Mouse (Mus musculus) adrenal gland, postnatal 10 days (tissue): ENCODE data around the gene Mettl14. TPM values are rescaled to one million over a fixed set of nuclear protein-coding genes. Genes with fewer than 3 reads are reported as not detected.

Experiments used
- DNase-seq: peaks from one replicate; pipeline ENCODE4 v3.0.0; 2021; ENCODE audit warnings: mixed read lengths
- total RNA-seq, 2 experiments: library from RNA; stranded (reverse); gene quantifications; 2 replicates each; pipeline ENCODE4 v1.2.3; 2021

Gene Mettl14
- total RNA-seq, 2 experiments from 2014 or later = 13.9 to 15.1 TPM

DNA sequence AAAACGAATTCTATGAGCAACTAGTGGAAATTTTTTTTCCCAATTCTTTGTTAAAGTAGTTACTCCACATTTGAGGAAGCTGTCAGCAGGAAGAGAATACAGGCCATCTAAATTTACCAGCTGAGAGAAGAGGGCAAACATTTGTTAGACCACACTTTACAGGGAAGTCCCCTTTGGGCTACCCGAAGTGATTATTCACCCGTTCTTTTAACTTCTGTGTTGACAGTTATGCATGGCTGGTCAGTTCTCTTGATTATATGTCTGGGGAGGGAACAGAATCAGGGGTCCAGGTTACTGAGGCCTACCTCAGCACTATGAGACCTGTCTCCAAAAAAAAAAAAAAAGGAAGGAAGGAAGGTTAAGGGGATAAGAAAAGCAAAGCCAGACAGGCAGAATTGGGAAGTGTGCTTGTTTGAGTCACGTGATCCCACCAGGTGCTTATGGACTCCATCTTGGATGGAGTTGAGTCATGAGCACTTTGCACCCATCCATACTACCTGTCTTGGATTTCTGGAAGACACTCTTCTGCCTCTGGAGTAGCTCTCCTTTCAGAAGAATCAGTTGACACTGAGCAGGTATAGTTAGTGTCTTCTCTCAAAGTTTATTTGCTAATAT is 29.4 kb downstream of the Mettl14 start:
- no peak for DNase-seq

DNA sequence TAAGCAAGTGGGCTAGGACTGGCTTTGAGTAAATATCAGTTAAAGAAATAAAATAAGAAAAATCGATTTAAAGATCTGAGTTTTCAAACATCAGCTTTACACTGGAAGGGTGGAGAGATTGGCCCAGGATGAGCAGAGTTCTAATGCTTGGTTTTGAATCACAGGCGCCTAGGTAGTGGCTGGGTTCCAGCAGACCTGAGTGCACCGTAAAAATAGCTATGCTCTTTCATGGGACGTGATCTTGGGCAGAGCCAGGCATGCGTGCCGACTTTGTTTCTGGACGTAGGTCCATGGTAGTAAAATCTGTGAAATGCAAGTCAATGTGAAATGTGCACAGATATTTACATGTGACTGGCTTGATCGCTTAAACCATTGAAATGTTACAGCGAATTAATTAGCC is 31.5 kb downstream of the Mettl14 start:
- DNase-seq = no peak

GRCm38 (mm10) chr3:123353661-123354060 is 32.2 kb downstream of the Mettl14 start:
- no peak for DNase-seq

GRCm38 (mm10) chr3:123353183-123353582 is 32.7 kb downstream of the Mettl14 start:
- peak; percentile 45 for DNase-seq

- no peak for DNase-seq
Observed at GRCm38 (mm10) chr3:123351519-123351918, 34.4 kb downstream of the Mettl14 start.

- DNase-seq = no peak
Observed at GRCm38 (mm10) chr3:123350602-123351001, 35.3 kb downstream of the Mettl14 start.

DNA sequence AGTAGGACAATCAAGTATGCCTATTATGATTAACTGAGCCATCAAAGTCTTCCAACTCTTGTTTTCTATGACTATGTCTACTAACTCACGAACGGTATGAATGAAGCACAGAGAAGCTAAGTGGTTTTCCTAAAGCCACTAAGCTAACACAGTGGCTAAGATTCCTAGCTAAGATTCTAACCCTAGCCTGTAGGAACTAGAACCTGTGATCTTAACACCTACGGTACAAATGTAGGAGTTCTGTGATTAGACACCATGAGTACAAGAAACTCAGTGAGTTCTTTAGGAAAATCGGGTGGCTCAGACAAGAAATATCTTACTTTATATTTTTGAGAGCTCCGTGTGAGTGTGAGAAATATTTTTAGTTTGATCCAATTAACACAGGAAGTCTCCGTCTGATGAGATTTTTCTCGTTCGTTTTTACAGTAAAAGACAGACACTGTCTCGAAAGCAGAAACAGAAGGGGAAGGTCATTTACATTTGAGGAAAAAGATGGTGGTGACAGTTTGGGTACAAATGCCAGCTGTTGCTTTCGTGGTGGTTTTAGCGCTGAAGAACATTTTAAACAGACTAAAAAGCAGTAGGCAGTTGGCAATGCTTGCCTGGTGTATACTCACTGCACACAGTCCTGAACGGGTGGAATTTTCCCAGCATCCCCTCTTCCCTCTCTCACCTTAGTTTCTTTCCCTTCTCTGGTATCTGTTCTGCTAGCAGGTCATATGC is 37.7 kb downstream of the Mettl14 start:
- no peak for DNase-seq

DNA sequence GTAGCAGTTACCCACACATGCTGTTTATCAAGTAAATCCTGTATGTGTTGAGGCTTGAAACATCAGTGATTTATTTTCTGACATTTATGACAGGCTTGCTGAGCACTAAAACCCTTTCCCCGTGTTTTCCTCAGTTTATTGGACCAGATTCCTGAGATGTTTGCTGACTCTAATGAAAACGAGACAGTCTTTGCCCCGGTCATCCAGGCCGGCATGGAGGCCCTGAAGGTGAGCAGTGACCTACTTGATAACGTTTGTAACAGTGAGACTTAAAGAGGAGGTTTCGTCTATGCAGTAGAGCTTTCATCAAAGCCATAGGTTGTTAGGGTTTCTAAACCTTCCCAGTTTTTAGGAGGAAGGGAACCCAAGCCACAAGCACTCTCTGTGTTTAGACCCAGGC is 42.2 kb downstream of the Mettl14 start:
- DNase-seq = no peak

DNA sequence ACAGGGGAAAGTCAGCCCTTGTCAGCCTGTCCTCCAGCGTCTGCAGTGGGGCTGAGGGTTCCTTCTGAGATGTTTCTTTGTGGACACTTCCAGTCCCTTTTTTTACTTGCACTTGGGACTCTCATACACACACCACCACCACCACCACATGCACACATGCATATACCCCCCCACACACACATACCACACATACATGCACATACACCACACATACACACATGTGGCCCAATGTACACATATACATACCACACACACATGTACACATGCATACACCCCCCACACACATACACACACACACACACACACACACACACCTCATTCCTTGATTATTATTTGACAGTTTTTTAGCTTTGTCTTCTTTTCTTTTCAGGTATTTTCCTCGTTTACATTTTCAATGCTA is 44.9 kb downstream of the Mettl14 start:
- DNase-seq = no peak

DNA sequence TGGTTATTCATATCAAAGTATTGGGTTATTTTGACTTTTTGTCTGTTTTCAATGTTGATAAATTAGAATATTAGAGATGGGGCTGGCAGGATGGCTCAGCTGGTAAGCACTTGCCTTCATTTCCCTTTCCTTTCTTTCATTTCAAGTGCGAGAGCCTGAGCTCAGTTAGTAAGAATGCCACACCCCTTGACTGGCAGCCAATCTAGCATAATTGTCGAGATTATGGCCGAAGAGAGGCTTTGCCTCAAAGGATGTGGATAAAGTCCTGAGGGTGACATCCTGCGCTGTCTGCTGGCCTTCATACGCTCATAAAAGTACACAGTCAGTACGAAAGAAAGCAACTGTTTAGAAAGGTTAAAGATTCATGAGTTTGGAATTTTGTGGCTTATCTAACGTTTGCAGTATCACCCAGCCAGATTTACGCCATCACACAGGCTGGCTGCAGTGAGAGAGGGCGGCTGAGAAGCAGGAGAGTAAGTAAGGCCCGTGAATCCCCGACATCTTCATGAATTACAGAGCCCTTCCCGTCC is 47.2 kb downstream of the Mettl14 start:
- DNase-seq = no peak

- DNase-seq = no peak
Observed at GRCm38 (mm10) chr3:123337853-123338252, 48.1 kb downstream of the Mettl14 start.

DNA sequence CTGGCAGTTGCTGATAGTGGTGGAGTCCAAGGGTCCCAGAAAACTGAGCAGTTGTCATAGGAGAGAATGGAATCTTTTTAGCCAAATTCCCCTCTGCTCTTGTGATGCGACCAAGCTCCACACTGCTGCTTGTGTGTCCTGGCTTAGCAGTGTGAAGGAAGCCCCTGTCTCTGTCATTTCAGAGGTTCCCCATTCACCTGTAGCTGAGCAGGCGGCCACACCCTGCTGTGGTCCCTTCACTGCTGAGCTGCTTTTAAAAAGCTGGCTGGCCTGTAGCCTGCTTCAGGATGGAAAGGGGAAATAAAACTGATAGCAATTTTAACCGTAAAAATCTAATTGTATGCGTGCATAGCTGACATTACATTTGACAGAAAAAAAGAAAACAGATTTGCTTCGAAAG is 49.0 kb downstream of the Mettl14 start:
- DNase-seq = no peak

DNA sequence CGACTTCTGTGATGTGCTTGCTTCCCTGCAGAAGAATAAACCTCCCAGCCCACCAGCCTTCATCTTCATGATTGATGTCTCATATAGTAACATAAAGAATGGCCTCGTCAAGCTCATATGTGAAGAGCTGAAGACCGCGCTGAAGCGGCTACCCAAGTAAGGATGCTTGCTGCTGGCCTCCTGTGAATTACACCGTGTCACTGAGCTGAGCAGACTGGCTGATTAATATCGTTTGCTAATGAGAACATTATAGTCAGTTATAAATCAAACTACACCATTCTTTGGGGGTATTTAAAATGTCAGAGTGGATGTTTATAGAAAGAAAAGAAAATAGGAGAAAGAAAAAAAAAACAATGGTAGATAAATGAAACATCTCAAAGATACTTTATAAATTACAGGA is 49.5 kb downstream of the Mettl14 start:
- no peak for DNase-seq

DNA sequence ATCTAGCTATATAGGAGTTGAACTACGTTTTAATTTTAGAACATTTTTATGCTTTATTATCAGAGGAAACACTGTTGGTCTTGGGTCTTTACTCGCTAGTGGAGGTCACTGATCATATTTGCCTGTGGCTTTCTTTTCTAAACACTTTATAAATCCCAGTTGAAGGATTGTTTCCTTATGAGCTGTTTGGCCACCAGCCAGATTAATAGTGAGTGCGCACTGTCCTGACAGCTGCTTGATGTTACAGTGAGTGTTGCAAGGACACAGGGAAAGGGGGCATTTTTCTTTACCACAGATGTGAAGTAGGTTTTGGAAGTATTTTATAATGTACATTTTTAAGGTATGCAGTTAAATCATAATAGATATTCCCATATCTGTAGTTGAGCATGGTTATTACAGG is 50.4 kb downstream of the Mettl14 start:
- peak; percentile 32 for DNase-seq

DNA sequence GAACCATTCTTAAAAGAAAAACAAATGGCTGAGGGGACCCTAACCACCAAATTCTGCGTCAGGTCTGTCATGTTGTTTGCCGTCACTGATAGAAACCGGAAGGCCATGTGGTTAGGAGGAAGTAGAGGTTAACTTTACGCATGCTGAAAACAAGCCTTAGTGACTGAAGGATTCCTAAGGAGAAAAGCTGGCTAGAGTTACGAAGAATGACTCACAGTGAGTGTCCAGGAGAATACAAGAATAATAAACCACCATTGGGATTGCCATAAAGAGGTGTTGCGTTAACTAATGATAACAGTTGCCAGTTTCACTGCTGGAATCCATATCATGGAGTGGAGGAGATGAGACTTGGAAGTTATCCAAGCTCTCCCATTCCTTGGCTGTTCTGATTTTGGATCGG is 51.0 kb downstream of the Mettl14 start:
- no peak for DNase-seq

DNA sequence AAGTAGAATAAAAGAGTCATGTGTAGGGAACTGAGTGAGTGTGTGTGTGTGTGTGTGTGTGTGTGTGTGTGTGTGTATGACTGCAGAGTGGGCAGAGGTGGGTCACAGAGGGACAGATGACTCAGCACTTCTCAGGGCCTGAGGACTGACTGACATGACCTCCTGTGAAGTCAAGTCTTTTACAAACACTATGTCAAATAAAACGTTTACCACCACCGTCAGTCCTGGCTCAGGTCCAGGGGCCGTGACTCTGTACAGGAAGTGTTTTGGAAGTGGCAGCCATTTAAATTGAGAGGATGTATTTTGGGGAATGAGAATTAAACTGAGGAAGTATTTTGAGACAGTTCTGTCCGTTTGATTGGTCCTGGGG is 52.9 kb downstream of the Mettl14 start:
- DNase-seq = peak; percentile 45

DNA sequence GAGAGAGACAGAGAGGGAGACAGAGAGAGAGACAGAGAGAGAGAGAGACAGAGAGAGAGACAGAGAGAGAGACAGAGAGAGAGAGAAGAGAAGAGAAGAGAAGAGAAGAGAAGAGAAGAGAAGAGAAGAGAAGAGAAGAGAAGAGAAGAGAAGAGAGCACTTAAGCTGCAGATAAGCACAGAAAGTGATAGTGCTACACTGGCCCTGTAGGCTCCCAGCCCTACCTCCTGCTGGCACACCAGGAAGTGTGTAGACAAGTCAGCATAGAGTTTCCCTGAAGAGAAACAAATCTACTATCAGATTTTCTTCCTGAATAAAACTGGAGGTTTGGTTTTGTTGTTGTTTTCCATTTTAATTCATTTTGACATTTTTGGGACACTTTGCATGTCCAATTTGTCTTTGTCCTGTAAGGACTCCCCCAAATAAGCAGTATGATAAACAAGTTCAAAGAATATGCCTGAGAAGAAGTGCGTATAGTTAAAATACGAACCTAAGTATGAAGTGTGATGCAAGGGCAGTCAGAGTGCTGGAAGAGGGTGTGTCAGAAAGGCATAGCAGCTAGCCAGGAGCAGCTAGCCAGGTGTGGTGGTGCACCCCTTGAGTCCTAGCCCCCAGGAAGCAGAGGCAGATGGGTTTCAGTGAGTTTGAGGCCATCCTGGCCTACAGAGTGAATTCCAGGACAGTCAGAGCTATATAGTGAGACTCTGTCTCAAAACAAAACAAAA is 53.4 kb downstream of the Mettl14 start:
- DNase-seq = no peak

DNA sequence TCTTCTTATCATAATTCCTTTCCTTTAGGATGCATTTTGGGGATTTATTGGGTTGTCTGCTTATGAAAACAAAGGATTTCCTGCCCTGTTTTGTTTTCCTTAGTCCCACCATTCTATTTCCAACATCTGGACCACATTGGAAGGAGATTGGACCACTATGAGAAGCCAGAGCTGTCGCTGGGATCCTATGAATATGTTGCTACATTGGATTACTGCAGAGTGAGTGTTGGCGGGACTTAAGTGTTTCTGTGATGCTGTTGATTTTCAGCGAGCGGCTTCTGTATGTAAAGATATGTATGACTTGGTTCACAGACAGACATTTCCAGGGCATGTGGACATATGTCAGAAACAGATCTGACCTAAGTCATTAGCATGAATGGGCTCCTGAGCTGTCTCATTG is 55.7 kb downstream of the Mettl14 start:
- DNase-seq = no peak

GRCm38 (mm10) chr3:123329251-123329650 is 56.7 kb downstream of the Mettl14 start:
- peak; percentile 69 for DNase-seq

DNA sequence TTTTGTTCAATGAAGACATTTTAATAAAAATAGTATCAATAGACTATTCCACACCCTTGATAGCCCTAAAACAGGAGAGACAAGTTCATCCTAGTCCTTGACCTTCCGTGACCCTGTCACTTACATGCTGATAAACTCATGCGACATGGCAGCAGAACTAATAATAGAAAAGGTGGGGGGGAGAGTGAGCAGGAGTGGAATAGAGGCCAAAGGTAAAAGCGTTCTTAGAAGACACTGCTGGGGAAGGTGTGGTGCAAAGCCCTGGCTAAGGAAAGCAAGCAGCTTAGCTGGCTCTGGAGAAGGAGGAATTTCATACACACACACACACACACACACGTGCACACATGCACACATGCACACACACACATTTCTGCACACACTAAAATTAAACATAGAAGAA is 61.6 kb downstream of the Mettl14 start:
- DNase-seq = no peak

- no peak for DNase-seq
Observed at GRCm38 (mm10) chr3:123322147-123322546, 63.8 kb downstream of the Mettl14 start.

- peak; percentile 12 for DNase-seq
Observed at GRCm38 (mm10) chr3:123321612-123322011, 64.3 kb downstream of the Mettl14 start.

DNA sequence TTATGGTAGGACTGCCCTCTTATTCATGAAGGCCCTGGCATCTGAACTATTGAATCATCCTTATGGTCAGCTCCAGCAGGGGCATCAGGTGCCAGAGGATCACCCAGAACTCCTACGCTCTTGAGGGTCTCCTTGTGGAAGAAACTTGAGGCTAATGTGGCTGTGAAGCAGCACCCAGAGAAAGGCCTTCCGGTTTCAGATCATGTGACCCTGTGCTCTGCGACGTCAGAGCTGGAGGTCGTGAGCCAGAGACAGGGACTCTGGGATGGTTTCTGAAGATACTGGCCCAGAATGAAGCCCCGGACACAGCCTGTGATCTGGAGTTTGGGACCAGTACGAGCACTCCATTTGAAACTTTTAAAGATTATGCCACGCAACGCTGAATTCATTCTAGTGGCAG is 65.6 kb downstream of the Mettl14 start:
- no peak for DNase-seq
